Mouse (Mus musculus): ENCODE measurements around the gene Nfia. TPM values are rescaled to one million over a fixed set of nuclear protein-coding genes. Genes with fewer than 3 reads are reported as not detected.

Gene Nfia
- polyA plus RNA-seq, 1 experiment = 41.2 TPM

DNA sequence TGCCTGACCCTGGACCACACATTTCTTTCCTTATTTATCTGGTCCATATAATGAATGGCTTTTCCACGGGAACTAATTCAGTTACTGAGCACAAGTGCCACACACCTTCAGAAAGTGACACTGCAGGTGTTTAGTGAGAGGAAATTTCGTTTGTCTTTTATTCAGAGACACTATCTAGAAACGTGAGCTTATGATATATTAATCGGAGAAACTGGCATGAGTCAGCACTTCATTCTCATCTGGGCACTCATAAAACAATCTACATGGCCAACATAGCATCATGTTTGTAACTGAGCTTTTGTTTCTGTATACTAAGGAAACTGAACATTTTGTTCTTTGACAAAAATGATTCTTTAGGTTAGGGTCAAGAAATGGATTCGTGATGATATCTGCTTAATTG is 40.5 kb downstream of the Nfia start:
- peaks cover 10% of the 10 kb centered on the region; the same call in 1 of the 2 replicates for H3K4me1 ChIP-seq (ENCODE audit: control insufficient read depth, insufficient read depth, low read length)
- DNase-seq = no peak
- WGBS = 62% methylated on average over 5 of the region's 5 CpGs
- H3K27ac ChIP-seq (ENCODE audit: insufficient read depth, low read length) = no peak overlapping the region
- H3K4me3 ChIP-seq (replicated peaks; ENCODE audit: insufficient read depth, low read depth, low read length) = no peak overlapping the region
- H3K27me3 ChIP-seq (ENCODE audit: control insufficient read depth, insufficient read depth, low read length) = no peaks in the 10 kb centered on the region
- TF ChIP-seq POLR2A (IDR thresholded peaks at IDR 0.05; ENCODE audit: borderline replicate concordance, insufficient read depth, low read length) = no peak
- TF ChIP-seq CTCF (IDR thresholded peaks at IDR 0.05; ENCODE audit: borderline replicate concordance, insufficient read depth, low read depth, low read length) = no peak

DNA sequence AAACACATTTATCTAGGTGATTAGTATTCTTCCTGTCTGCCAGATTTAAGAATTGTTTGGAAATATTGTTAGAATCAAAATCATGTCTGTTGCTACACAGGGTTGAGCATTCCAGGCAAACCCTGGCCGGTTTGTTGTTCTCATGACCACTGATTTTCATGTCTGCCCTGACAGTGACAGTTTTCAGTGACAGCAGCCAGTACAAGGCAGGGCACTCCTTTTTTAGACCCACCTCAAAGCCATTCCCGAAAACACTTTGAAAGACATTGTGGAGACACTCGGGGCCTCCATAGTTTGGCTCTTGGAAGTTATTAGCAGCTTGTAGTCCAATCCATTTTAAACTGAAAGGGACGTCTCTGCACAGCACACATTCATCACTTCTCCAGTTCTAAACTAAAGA is 41.5 kb downstream of the Nfia start:
- 45% methylated on average over 4 of the region's 4 CpGs for WGBS
- no peak for TF ChIP-seq POLR2A (IDR thresholded peaks at IDR 0.05; ENCODE audit: borderline replicate concordance, insufficient read depth, low read length)
- no peak for TF ChIP-seq CTCF (IDR thresholded peaks at IDR 0.05; ENCODE audit: borderline replicate concordance, insufficient read depth, low read depth, low read length)
- no peak for DNase-seq
- no peaks in the 10 kb centered on the region for H3K27me3 ChIP-seq (ENCODE audit: control insufficient read depth, insufficient read depth, low read length)
- H3K4me3 ChIP-seq (replicated peaks; ENCODE audit: insufficient read depth, low read depth, low read length) = no peak overlapping the region
- H3K4me1 ChIP-seq (ENCODE audit: control insufficient read depth, insufficient read depth, low read length) = peaks cover 12% of the 10 kb centered on the region; the same call in 1 of the 2 replicates
- peak overlapping the region; percentile 47; the same call in 1 of the 2 replicates for H3K27ac ChIP-seq (ENCODE audit: insufficient read depth, low read length)

DNA sequence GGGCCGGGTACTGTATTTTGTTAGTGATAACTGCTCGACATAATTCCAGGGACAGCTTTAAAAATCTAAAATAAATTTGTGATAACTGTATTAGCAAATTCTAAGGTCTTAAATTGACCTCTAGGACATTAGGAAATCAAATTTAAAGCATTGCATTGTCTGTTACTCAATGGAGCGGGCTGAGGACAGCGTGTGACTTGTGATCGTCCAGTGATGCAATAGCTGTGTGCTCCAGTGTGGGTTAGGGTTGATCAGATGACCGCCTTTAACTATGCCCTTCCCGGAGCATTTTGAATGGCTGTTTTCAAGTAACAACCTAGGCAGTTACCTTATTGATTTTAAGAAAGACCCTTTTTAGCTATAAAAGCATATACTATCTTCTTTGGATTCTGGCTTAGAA is 42.0 kb downstream of the Nfia start:
- Histone ChIP-seq H3K27ac (ENCODE audit: insufficient read depth, low read length) (no peak overlapping the region), H3K4me1 (ENCODE audit: control insufficient read depth, insufficient read depth, low read length) (peaks cover 11% of the 10 kb centered on the region; the same call in 1 of the 2 replicates), H3K4me3 (replicated peaks; ENCODE audit: insufficient read depth, low read depth, low read length) (no peak overlapping the region), H3K27me3 (ENCODE audit: control insufficient read depth, insufficient read depth, low read length) (no peaks in the 10 kb centered on the region)
- TF ChIP-seq CTCF (IDR thresholded peaks at IDR 0.05; ENCODE audit: borderline replicate concordance, insufficient read depth, low read depth, low read length) = no peak
- TF ChIP-seq POLR2A (IDR thresholded peaks at IDR 0.05; ENCODE audit: borderline replicate concordance, insufficient read depth, low read length) = no peak
- WGBS = 88% methylated on average over 7 of the region's 7 CpGs
- no peak for DNase-seq

DNA sequence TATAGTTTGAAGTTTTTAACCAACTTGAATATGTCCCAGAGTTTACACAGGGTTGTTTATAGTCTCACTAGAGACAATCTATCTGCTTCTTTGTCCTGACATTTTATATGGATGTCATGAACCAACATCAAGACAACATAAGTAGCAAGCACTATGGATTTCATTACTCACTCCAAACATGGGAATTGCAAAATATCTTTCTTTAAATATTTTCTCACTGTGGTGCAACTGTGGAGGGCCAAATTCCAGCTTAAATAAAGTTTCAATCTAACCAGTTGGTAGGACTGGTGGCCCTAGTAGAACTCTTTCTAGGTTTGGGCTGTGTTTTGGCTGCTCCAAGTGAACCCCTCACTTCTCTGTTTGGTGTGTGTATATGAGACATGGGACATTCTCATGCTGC is 43.5 kb downstream of the Nfia start:
- H3K27ac ChIP-seq (ENCODE audit: insufficient read depth, low read length) = no peak overlapping the region
- no peaks in the 10 kb centered on the region for H3K27me3 ChIP-seq (ENCODE audit: control insufficient read depth, insufficient read depth, low read length)
- no peak for TF ChIP-seq POLR2A (IDR thresholded peaks at IDR 0.05; ENCODE audit: borderline replicate concordance, insufficient read depth, low read length)
- TF ChIP-seq CTCF (IDR thresholded peaks at IDR 0.05; ENCODE audit: borderline replicate concordance, insufficient read depth, low read depth, low read length) = no peak
- peaks cover 6% of the 10 kb centered on the region; the same call in 1 of the 2 replicates for H3K4me1 ChIP-seq (ENCODE audit: control insufficient read depth, insufficient read depth, low read length)
- H3K4me3 ChIP-seq (replicated peaks; ENCODE audit: insufficient read depth, low read depth, low read length) = no peak overlapping the region
- no peak for DNase-seq

DNA sequence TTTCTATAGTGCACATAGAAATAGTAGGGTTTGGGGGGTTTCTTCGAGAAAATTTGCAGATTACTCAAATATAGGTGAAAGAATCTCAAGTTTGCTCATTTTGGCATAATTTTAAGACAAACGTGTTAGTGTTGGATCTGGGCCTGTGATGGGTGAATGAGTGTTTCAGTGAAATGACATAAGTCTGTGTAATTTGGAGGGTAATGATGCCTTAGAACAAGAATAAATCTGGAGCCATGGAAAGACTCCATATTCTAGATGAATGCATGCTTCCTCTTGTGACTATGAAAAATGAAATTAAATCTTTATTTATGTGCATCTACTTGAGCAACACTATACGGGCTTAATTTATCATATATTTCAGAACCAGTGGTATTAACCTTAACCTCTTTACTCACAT is 44.2 kb downstream of the Nfia start:
- WGBS = 66% methylated on average over 3 of the region's 3 CpGs
- no peaks in the 10 kb centered on the region for H3K27me3 ChIP-seq (ENCODE audit: control insufficient read depth, insufficient read depth, low read length)
- TF ChIP-seq CTCF (IDR thresholded peaks at IDR 0.05; ENCODE audit: borderline replicate concordance, insufficient read depth, low read depth, low read length) (no peak), POLR2A (IDR thresholded peaks at IDR 0.05; ENCODE audit: borderline replicate concordance, insufficient read depth, low read length) (no peak)
- H3K27ac ChIP-seq (ENCODE audit: insufficient read depth, low read length) = no peak overlapping the region
- H3K4me3 ChIP-seq (replicated peaks; ENCODE audit: insufficient read depth, low read depth, low read length) = no peak overlapping the region
- H3K4me1 ChIP-seq (ENCODE audit: control insufficient read depth, insufficient read depth, low read length) = peaks cover 6% of the 10 kb centered on the region; the same call in 1 of the 2 replicates
- DNase-seq = no peak

DNA sequence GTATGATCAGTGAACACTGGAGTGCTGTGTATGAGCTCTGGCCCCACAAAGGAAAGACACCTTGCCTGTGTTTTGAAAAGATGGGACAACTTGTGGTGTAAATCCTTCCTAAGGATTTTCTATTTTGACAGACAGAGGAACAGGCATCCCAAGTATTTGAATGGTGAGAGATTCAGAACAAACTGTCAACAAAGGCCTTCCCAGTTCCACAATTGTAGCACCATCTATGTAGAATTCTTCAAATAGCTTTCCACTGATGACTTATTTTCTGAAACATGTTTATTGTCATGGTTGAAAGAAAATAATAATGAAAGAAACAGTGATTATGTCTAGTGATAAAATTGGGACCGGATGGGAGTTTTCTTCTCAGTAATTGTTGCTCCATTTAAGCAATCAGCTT is 45.2 kb downstream of the Nfia start:
- WGBS = 67% methylated on average over 1 of the region's 1 CpGs
- DNase-seq = no peak
- TF ChIP-seq POLR2A (IDR thresholded peaks at IDR 0.05; ENCODE audit: borderline replicate concordance, insufficient read depth, low read length) (no peak), CTCF (IDR thresholded peaks at IDR 0.05; ENCODE audit: borderline replicate concordance, insufficient read depth, low read depth, low read length) (no peak)
- H3K27ac ChIP-seq (ENCODE audit: insufficient read depth, low read length) = no peak overlapping the region; the same call in 1 of the 2 replicates
- no peak overlapping the region for H3K4me3 ChIP-seq (replicated peaks; ENCODE audit: insufficient read depth, low read depth, low read length)
- peaks cover 6% of the 10 kb centered on the region; the same call in 1 of the 2 replicates for H3K4me1 ChIP-seq (ENCODE audit: control insufficient read depth, insufficient read depth, low read length)
- no peaks in the 10 kb centered on the region for H3K27me3 ChIP-seq (ENCODE audit: control insufficient read depth, insufficient read depth, low read length)

DNA sequence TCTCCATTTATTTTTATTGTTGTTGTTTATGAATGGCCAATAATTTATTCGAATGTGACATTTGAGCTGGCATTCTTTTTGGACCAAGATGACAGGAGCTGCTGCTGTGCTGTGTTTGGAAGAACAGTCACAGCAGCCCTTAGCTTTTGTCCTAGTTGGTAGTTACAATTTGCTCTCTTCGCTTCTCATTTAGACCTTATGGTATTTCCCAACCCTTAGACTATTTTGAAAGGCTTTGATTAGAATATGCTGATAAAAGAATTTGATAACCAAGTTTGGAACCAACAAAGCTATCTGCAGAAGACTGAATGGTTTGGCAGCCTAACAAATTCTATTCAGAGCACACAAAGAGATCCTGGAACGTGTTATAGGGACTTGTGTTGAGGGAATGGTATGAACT is 46.0 kb downstream of the Nfia start:
- TF ChIP-seq POLR2A (IDR thresholded peaks at IDR 0.05; ENCODE audit: borderline replicate concordance, insufficient read depth, low read length) = no peak
- no peak for TF ChIP-seq CTCF (IDR thresholded peaks at IDR 0.05; ENCODE audit: borderline replicate concordance, insufficient read depth, low read depth, low read length)
- Histone ChIP-seq H3K4me3 (replicated peaks; ENCODE audit: insufficient read depth, low read depth, low read length) (no peak overlapping the region), H3K27me3 (ENCODE audit: control insufficient read depth, insufficient read depth, low read length) (no peaks in the 10 kb centered on the region), H3K4me1 (ENCODE audit: control insufficient read depth, insufficient read depth, low read length) (peaks cover 6% of the 10 kb centered on the region; the same call in 1 of the 2 replicates), H3K27ac (ENCODE audit: insufficient read depth, low read length) (no peak overlapping the region)
- WGBS = 39% methylated on average over 3 of the region's 3 CpGs
- no peak for DNase-seq

DNA sequence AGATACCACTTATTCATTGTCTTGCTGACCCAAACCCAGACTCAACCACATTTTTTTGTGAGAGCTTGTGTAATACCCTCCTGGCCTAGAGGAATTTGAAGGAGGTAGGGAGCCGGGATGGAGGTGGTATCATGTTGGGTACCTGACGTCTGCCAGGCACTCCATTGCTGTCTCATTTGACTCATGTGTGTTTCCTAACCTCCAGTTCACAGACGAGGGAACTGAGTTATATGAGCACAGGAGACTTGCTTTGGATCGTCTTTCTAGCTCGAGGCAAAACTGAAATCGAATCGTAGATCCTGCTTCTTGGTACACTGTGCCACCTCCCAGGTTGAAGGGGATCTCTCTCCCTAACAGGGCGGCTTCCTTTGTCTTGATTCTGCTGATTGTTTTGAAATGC is 46.6 kb downstream of the Nfia start:
- DNase-seq = no peak
- H3K4me1 ChIP-seq (ENCODE audit: control insufficient read depth, insufficient read depth, low read length) = peaks cover 6% of the 10 kb centered on the region; the same call in 1 of the 2 replicates
- no peaks in the 10 kb centered on the region for H3K27me3 ChIP-seq (ENCODE audit: control insufficient read depth, insufficient read depth, low read length)
- TF ChIP-seq CTCF (IDR thresholded peaks at IDR 0.05; ENCODE audit: borderline replicate concordance, insufficient read depth, low read depth, low read length) = no peak
- no peak for TF ChIP-seq POLR2A (IDR thresholded peaks at IDR 0.05; ENCODE audit: borderline replicate concordance, insufficient read depth, low read length)
- H3K4me3 ChIP-seq (replicated peaks; ENCODE audit: insufficient read depth, low read depth, low read length) = no peak overlapping the region
- WGBS = 78% methylated on average over 8 of the region's 8 CpGs
- no peak overlapping the region for H3K27ac ChIP-seq (ENCODE audit: insufficient read depth, low read length)
